Mouse (Mus musculus) forebrain, embryonic 12.5 days (tissue): Measurements from ENCODE around the gene Ccdc158. TPM values are rescaled to one million over a fixed set of nuclear protein-coding genes. Genes with fewer than 3 reads are reported as not detected.
A peak's percentile ranks its signal among the peaks of the same experiment; 100 is the strongest.

ENCODE experiments used
- ATAC-seq: fragments of 200-750 bp; cut with Nextera tagmentation; 2 replicates; pipeline ENCODE4 v1.8.0; 2017; ENCODE audit warnings: moderate TSS enrichment; ENCODE audit not compliant: low FRiP score
- H3K27ac ChIP-seq: fragments of 300-500 bp; sonication (generic); 2 replicates; pipeline ENCODE4 v1.5.1; 2016; ENCODE audit warnings: mild to moderate bottlenecking
- H3K27me3 ChIP-seq: fragments of 300-500 bp; sonication (generic); 2 replicates; pipeline ENCODE4 v1.6.1; 2016; ENCODE audit warnings: mild to moderate bottlenecking
- H3K36me3 ChIP-seq: fragments of 300-500 bp; sonication (generic); replicated peaks from 2 replicates; pipeline ENCODE4 v1.6.1; 2016; ENCODE audit warnings: mild to moderate bottlenecking
- H3K4me1 ChIP-seq: fragments of 300-500 bp; sonication (generic); 2 replicates; pipeline ENCODE4 v1.6.1; 2016
- H3K4me2 ChIP-seq: fragments of 300-500 bp; sonication (generic); 2 replicates; pipeline ENCODE4 v1.6.1; 2016; ENCODE audit warnings: mild to moderate bottlenecking, moderate library complexity
- H3K4me3 ChIP-seq: fragments of 300-500 bp; sonication (generic); replicated peaks from 2 replicates; pipeline ENCODE4 v1.5.1; 2016; ENCODE audit warnings: mild to moderate bottlenecking
- H3K9ac ChIP-seq: fragments of 300-500 bp; sonication (generic); 2 replicates; pipeline ENCODE4 v1.6.1; 2016; ENCODE audit warnings: mild to moderate bottlenecking
- H3K9me3 ChIP-seq: fragments of 300-500 bp; sonication (generic); 2 replicates; pipeline ENCODE4 v1.6.1; 2016
- WGBS: fragments of 180-500 bp; shearing (Covaris S2); methylation state at CpG from one replicate; pipeline ENCODE4 v1.1.7; 2016; 5-methylcytosine and 5-hydroxymethylcytosine counted together
- polyA plus RNA-seq: library from polyadenylated mRNA; unstranded; fragments of >200 nt; fragmentation: Nextera tagmentation; extraction: Ambion mirVana; gene quantifications from 2 replicates; pipeline ENCODE4 v1.2.1, GENCODE M21; 2016

Gene Ccdc158
- polyA plus RNA-seq, 1 experiment from 2014 or later: 0.56 TPM

- 75% methylated on average over 8 of the region's 8 CpGs for WGBS
Observed at GRCm38 (mm10) chr5:92703671-92704070, 28.6 kb upstream of the Ccdc158 start.

GRCm38 (mm10) chr5:92701750-92702149 is 26.7 kb upstream of the Ccdc158 start:
- Histone ChIP-seq H3K9me3 (no peaks in the 10 kb centered on the region), H3K27me3 (no peaks in the 10 kb centered on the region), H3K4me3 (no peak overlapping the region), H3K4me1 (peaks cover 30% of the 10 kb centered on the region), H3K36me3 (no peaks in the 10 kb centered on the region), H3K27ac (no peak overlapping the region), H3K4me2 (no peak overlapping the region), H3K9ac (no peak overlapping the region)
- ATAC-seq: no peak
- 47% methylated on average over 11 of the region's 11 CpGs for WGBS

More at GRCm38 (mm10) chr5:92703671-92704070, 28.6 kb upstream of the Ccdc158 start:
- no peak overlapping the region for H3K9ac ChIP-seq
- no peak overlapping the region for H3K4me3 ChIP-seq
- no peak for ATAC-seq
- H3K4me2 ChIP-seq: no peak overlapping the region
- no peaks in the 10 kb centered on the region for H3K36me3 ChIP-seq
- no peak overlapping the region for H3K27ac ChIP-seq
- H3K4me1 ChIP-seq: peaks cover 35% of the 10 kb centered on the region
- no peaks in the 10 kb centered on the region for H3K9me3 ChIP-seq
- no peaks in the 10 kb centered on the region for H3K27me3 ChIP-seq

GRCm38 (mm10) chr5:92698837-92699529 is 23.9 kb upstream of the Ccdc158 start:
- peak; percentile 70 for ATAC-seq
- Histone ChIP-seq H3K9ac (peak overlapping the region; percentile 43; the same call in 1 of the 2 replicates), H3K9me3 (no peaks in the 10 kb centered on the region), H3K27ac (peak overlapping the region; percentile 84), H3K36me3 (no peaks in the 10 kb centered on the region), H3K27me3 (no peaks in the 10 kb centered on the region), H3K4me2 (peak overlapping the region; percentile 55), H3K4me3 (peak overlapping the region; percentile 31), H3K4me1 (peaks cover 25% of the 10 kb centered on the region)
- WGBS: 2% methylated on average over 17 of the region's 17 CpGs

- H3K27me3 ChIP-seq: no peaks in the 10 kb centered on the region
- H3K4me3 ChIP-seq: peak overlapping the region; percentile 31
- WGBS: under 1% methylated on average over 15 of the region's 15 CpGs
- peak overlapping the region; percentile 55 for H3K4me2 ChIP-seq
- peak; percentile 90 for ATAC-seq
- H3K36me3 ChIP-seq: no peaks in the 10 kb centered on the region
- H3K9me3 ChIP-seq: no peaks in the 10 kb centered on the region
- peak overlapping the region; percentile 84 for H3K27ac ChIP-seq
- H3K4me1 ChIP-seq: peaks cover 25% of the 10 kb centered on the region
- H3K9ac ChIP-seq: peak overlapping the region; percentile 25; the same call in 1 of the 2 replicates
Observed at GRCm38 (mm10) chr5:92698131-92698836, 23.2 kb upstream of the Ccdc158 start.

- 57% methylated on average over 10 of the region's 10 CpGs for WGBS
- Histone ChIP-seq H3K36me3 (no peaks in the 10 kb centered on the region; the same call in 1 of the 2 replicates), H3K4me2 (no peak overlapping the region), H3K9ac (no peak overlapping the region), H3K27me3 (no peaks in the 10 kb centered on the region), H3K9me3 (no peaks in the 10 kb centered on the region), H3K27ac (no peak overlapping the region), H3K4me1 (peaks cover 20% of the 10 kb centered on the region), H3K4me3 (no peak overlapping the region)
- no peak for ATAC-seq
Observed at GRCm38 (mm10) chr5:92694316-92694995, 19.4 kb upstream of the Ccdc158 start.

- no peak overlapping the region for H3K9ac ChIP-seq
- H3K4me3 ChIP-seq: no peak overlapping the region
- 94% methylated on average over 3 of the region's 3 CpGs for WGBS
- no peaks in the 10 kb centered on the region; the same call in 1 of the 2 replicates for H3K36me3 ChIP-seq
- H3K4me2 ChIP-seq: no peak overlapping the region
- H3K27me3 ChIP-seq: no peaks in the 10 kb centered on the region
- ATAC-seq: no peak
- no peak overlapping the region for H3K27ac ChIP-seq
- H3K9me3 ChIP-seq: no peaks in the 10 kb centered on the region
- H3K4me1 ChIP-seq: peaks cover 12% of the 10 kb centered on the region
Observed at GRCm38 (mm10) chr5:92693744-92694143, 18.7 kb upstream of the Ccdc158 start.

- H3K4me1 ChIP-seq: peaks cover 4% of the 10 kb centered on the region; the same call in 1 of the 2 replicates
- H3K4me2 ChIP-seq: no peak overlapping the region
- no peak overlapping the region for H3K27ac ChIP-seq
- no peak for ATAC-seq
- no peaks in the 10 kb centered on the region; the same call in 1 of the 2 replicates for H3K36me3 ChIP-seq
- H3K4me3 ChIP-seq: no peak overlapping the region
- 78% methylated on average over 16 of the region's 16 CpGs for WGBS
- H3K9ac ChIP-seq: no peak overlapping the region
- no peaks in the 10 kb centered on the region for H3K9me3 ChIP-seq
- no peaks in the 10 kb centered on the region for H3K27me3 ChIP-seq
Observed at GRCm38 (mm10) chr5:92692206-92693007, 17.3 kb upstream of the Ccdc158 start.

GRCm38 (mm10) chr5:92688569-92688968 is 13.5 kb upstream of the Ccdc158 start:
- ATAC-seq: no peak
- 88% methylated on average over 9 of the region's 9 CpGs for WGBS

GRCm38 (mm10) chr5:92688124-92688523 is 13.1 kb upstream of the Ccdc158 start:
- Histone ChIP-seq H3K27ac (no peak overlapping the region), H3K4me3 (no peak overlapping the region), H3K9me3 (no peaks in the 10 kb centered on the region), H3K4me2 (no peak overlapping the region), H3K27me3 (no peaks in the 10 kb centered on the region), H3K4me1 (peaks cover 17% of the 10 kb centered on the region), H3K36me3 (no peaks in the 10 kb centered on the region; the same call in 1 of the 2 replicates), H3K9ac (no peak overlapping the region)
- 79% methylated on average over 5 of the region's 5 CpGs for WGBS
- ATAC-seq: no peak

More at GRCm38 (mm10) chr5:92688569-92688968, 13.5 kb upstream of the Ccdc158 start:
- H3K4me3 ChIP-seq: no peak overlapping the region
- no peaks in the 10 kb centered on the region for H3K27me3 ChIP-seq
- H3K36me3 ChIP-seq: no peaks in the 10 kb centered on the region; the same call in 1 of the 2 replicates
- no peak overlapping the region for H3K4me2 ChIP-seq
- no peak overlapping the region for H3K27ac ChIP-seq
- H3K4me1 ChIP-seq: peaks cover 14% of the 10 kb centered on the region
- no peaks in the 10 kb centered on the region for H3K9me3 ChIP-seq
- H3K9ac ChIP-seq: no peak overlapping the region

GRCm38 (mm10) chr5:92684715-92685460 is 9.8 kb upstream of the Ccdc158 start:
- H3K36me3 ChIP-seq: no peaks in the 10 kb centered on the region; the same call in 1 of the 2 replicates
- no peak overlapping the region for H3K4me3 ChIP-seq
- H3K4me2 ChIP-seq: peak overlapping the region; percentile 84
- no peak overlapping the region for H3K27ac ChIP-seq
- ATAC-seq: no peak
- WGBS: 88% methylated on average over 16 of the region's 16 CpGs
- H3K4me1 ChIP-seq: peaks cover 20% of the 10 kb centered on the region
- no peak overlapping the region for H3K9ac ChIP-seq
- no peaks in the 10 kb centered on the region for H3K9me3 ChIP-seq
- H3K27me3 ChIP-seq: no peaks in the 10 kb centered on the region

- 9% methylated on average over 9 of the region's 9 CpGs for WGBS
- peak overlapping the region; percentile 64; the same call in 1 of the 2 replicates for H3K9ac ChIP-seq
- H3K4me2 ChIP-seq: peak overlapping the region; percentile 84
- ATAC-seq: no peak
- no peak overlapping the region for H3K27ac ChIP-seq
- H3K27me3 ChIP-seq: no peaks in the 10 kb centered on the region
- no peaks in the 10 kb centered on the region; the same call in 1 of the 2 replicates for H3K36me3 ChIP-seq
- H3K4me3 ChIP-seq: peak overlapping the region; percentile 56
- peaks cover 20% of the 10 kb centered on the region for H3K4me1 ChIP-seq
- H3K9me3 ChIP-seq: no peaks in the 10 kb centered on the region
Observed at GRCm38 (mm10) chr5:92683871-92684475, 8.9 kb upstream of the Ccdc158 start.
